Mouse (Mus musculus): ENCODE measurements at regions not wholly inside any gene's neighbourhood (a gene's known extent, or its start where the extent isn't known, plus 50 kb on each side); places are given as distances from the start of the nearest gene placed in this dataset.

GRCm38 (mm10) chr5:119370931-119371330, 299.5 kb upstream of the Tbx3 start:
- TF ChIP-seq CTCF (conservative IDR thresholded peaks at IDR 0.05; ENCODE audit: low read length) = no peak
- TF ChIP-seq POU5F1 (IDR thresholded peaks at IDR 0.05; ENCODE audit: borderline replicate concordance, low read length) = no peak
- TF ChIP-seq NANOG (IDR thresholded peaks at IDR 0.05; ENCODE audit: borderline replicate concordance, low read length) = no peak
